Mouse (Mus musculus): ENCODE results near the gene Kif3c.

Gene Kif3c

GRCm38 (mm10) chr12:3425375-3426341 lies 60.7 kb downstream of the Kif3c start:
- DNase-seq, result peak; percentile 34 to 41

- peak; percentile 99 for DNase-seq
Observed at GRCm38 (mm10) chr12:3426530-3427034, 61.6 kb downstream of the Kif3c start, which contains the start of gene Asxl2. TSS of gene Asxl2 (plus strand) at chr12:3426857.

GRCm38 (mm10) chr12:3427067-3427889 lies 62.3 kb downstream of the Kif3c start:
- DNase-seq, result peak; percentile 76 to 79

- DNase-seq, result no peak
Observed at GRCm38 (mm10) chr12:3427891-3428775, 63.2 kb downstream of the Kif3c start.

- no peak for DNase-seq
Observed at GRCm38 (mm10) chr12:3429681-3430442, 64.9 kb downstream of the Kif3c start.

- DNase-seq, result no peak
Observed at GRCm38 (mm10) chr12:3430443-3430753, 65.5 kb downstream of the Kif3c start.

GRCm38 (mm10) chr12:3430985-3431384 lies 66.1 kb downstream of the Kif3c start:
- DNase-seq, result peak in 1 of 2 experiments; percentile 25

GRCm38 (mm10) chr12:3433736-3434135 lies 68.8 kb downstream of the Kif3c start:
- DNase-seq, result no peak

- DNase-seq, result no peak
Observed at GRCm38 (mm10) chr12:3436446-3436845, 71.5 kb downstream of the Kif3c start.

- DNase-seq, result no peak
Observed at GRCm38 (mm10) chr12:3437815-3438214, 72.9 kb downstream of the Kif3c start.

- DNase-seq, result no peak
Observed at GRCm38 (mm10) chr12:3440916-3441315, 76.0 kb downstream of the Kif3c start.

GRCm38 (mm10) chr12:3441361-3441760 lies 76.4 kb downstream of the Kif3c start:
- no peak for DNase-seq

GRCm38 (mm10) chr12:3453554-3453953 lies 88.6 kb downstream of the Kif3c start:
- DNase-seq, result no peak
